Mouse (Mus musculus) cerebellum, postnatal 10 days (tissue): ENCODE measurements at regions not wholly inside any gene's neighbourhood (a gene's known extent, or its start where the extent isn't known, plus 50 kb on each side); places are given as distances from the start of the nearest gene placed in this dataset.
"Not testable (repeated sequence)": the region's sequence is repeated elsewhere in the genome, so short reads cannot be mapped to it uniquely, and the experiment has no call there.

Experiments used
- DNase-seq, 2 experiments: peaks; one replicate each; pipeline ENCODE4 v3.0.0; 2021; ENCODE audit warnings: mixed read lengths in 2 of 2

GRCm38 (mm10) chr13:7233399-7233798, 584.8 kb upstream of the Pfkp start:
- no peak for DNase-seq

DNA sequence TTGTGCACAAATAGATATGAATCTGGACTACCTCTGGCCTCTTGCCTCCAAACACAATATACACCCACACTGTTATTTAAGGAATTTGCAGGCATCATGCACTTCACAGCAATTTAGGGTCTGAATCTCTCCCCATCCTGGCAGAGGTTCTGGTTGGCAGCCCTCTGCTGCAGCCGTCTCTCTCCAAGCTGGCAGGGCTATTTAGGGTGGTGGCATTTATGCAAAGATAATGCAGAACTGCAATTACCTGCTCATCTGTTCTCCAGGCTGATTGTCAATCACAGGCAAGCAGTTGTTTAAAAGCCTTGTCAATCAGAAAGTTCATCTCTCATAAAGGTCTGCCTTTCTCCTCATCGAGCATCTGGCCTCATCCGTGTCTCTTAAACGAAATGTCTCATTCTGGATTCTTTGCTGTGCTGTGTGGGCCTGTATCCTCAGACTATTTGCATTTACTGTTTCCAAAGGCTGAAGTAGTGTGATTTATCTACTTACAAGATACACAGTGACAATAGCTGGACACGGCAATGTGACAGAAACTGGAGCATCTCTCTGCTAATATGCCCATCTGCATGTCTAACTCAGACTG, 558.1 kb upstream of the Pfkp start:
- peak in 1 of 2 experiments; percentile 2 for DNase-seq

DNA sequence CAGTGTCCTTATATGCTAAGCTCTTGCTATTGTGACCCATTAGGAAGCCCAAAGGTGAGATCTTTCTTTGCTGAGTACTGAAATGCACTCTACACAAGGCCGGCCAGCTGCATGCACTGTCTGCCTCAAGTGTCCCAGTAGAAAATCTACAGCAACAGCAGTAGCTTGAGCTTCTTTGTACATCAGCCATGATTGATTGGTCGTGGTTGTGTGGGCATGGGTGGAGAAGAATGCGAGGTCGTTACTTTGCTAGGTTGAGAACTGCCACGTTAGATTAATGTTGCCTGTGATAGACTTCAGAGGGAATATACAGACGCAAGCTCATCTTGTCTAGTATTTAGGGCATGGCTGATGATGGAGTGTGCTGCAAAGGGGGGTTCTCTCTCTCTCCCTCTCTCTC, 547.4 kb upstream of the Pfkp start:
- no peak for DNase-seq

DNA sequence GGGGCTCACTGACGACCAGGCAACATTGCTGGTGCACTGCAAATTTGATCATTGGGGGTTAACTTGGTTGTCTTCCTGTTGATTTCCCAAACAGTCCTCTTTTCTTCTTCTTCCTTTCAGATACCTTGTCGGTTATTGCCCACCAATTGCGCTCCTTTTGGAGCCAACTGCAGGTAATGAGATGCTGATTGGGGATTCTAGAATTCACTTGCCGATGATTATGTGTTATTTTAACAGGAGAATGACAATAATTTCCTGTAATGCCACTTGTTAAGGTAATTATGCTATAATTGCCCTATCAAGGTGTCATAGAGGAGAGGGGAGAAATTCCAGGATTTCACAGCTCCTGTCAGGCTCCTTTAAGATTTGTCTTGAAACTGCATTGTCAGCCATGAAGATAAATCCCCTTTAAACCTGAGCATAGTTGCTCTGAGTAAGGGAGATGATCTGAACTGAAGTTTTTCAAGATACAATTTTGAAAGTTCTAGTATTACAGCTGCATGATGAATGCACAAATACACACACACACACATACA, 533.7 kb upstream of the Pfkp start:
- no peak for DNase-seq

- no peak for DNase-seq
These were observed 527.1 kb upstream of the Pfkp start for GRCm38 (mm10) chr13:7175561-7176160.

DNA sequence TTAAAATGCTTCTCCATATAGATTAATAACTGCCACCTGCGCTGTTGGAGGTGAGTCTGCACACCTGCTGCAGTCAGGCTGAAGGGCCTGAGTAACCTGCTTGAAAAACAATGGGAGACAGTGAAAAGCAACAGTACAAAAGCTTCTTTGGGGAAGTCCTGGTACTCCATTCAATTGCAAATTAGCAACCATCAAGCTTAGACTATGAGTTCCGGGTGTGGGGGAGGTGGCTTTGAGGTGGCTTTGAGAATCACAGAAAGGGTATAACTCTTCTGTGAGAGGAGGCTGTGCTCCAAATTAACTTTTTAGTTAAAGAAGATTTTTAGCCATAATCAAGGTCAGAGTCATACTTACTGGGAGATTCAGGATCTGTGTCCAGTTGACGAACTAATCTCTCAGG, 521.5 kb upstream of the Pfkp start:
- not testable (repeated sequence) for DNase-seq

GRCm38 (mm10) chr13:7146337-7146736, 497.8 kb upstream of the Pfkp start:
- DNase-seq = no peak

DNA sequence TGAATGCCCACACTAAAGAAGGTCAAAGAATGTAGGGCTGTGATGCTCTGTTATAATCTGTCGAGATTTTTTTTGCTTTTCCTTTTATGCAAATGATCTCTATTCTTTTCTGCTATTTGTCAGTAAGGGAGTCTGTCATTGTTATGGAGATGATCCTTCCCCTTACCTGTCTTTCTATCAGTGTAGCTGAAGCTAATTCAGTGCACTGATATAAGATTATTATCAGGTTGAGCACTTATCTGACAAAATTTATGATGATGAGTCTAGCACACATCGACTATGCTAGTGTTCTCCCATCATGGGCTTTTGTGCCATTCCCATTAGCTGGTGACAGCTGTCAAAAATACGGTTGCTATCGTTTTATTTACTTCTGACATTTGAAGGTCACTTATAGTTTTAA, 462.0 kb upstream of the Pfkp start:
- no peak for DNase-seq

GRCm38 (mm10) chr13:7103289-7103688, 454.7 kb upstream of the Pfkp start:
- no peak for DNase-seq

GRCm38 (mm10) chr13:7093072-7093649, 444.6 kb upstream of the Pfkp start:
- no peak for DNase-seq

DNA sequence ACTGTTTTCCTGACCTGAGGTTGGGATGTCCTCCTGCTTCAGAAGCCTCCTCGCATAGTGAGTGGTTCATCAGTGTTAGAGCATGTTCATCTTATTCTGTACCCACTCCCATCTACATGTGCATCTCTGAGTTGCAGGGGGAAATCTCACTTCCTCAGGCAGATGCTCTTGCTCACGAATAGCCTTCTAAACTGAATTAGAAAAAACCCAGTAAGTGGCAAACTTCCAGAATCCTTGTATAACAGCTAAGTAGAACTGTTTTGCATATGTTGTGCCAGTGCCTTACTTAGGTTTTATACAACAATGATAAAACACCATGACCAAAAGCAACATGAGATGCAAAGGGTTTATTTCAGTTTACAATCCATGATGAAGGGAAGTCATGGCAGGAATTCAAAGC, 442.3 kb upstream of the Pfkp start:
- DNase-seq = no peak

GRCm38 (mm10) chr13:7066211-7066610, 417.6 kb upstream of the Pfkp start:
- no peak for DNase-seq

DNA sequence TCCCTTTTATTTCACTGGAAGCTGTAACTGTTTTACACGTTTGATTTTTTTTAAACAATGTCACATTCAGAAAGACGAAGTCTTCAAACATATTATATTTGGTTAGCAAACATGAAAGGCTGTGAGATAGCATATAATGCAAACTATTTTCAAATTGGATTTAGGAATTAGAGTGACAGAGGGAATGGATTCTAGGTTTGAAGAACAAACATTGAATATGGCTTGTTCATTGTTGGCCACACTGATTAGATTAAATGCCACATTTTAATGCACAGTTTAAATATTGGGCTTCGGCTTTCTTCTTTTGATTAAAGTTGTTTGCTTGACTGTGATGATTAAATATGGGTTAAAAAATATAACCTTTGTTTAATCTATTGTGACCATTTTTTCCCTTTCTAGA, 415.1 kb upstream of the Pfkp start:
- DNase-seq = no peak

- no peak for DNase-seq
These were observed 409.0 kb upstream of the Pfkp start for GRCm38 (mm10) chr13:7057545-7057944.
